Comparison of ENCODE assay signal across 8 mouse cellular contexts in the genomic region with DNA sequence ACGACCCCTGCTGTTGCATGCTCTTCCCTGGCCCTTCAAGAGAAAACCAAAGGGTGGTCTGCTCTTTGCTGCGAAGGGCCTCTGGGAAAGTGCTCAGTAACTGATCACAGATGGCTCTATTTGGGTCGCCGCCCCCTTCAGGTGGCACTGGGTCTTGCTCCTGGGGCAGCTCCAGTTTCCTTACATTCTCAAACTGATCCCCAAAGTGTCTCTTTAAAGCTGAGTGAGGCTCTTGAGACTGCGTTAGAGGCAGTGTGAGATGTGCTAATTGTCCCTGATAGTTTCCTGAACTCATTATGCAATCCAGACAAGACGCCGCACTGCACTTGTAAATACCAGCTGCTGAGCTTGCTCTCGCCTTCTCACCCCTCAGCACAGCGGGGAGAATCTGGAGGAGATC. TPM values are rescaled to one million over a fixed set of nuclear protein-coding genes. Genes with fewer than 3 reads are reported as not detected.
A peak's percentile ranks its signal among the peaks of the same experiment; 100 is the strongest.
DNase-seq lines count a peak whose midpoint lies in the region; ATAC-seq and TF ChIP-seq lines count a peak whose summit lies in the region.

No protein-coding gene starts in this region.

- peaks cover 58% of the 10 kb centered on the region for H3K36me3 ChIP-seq in kidney, embryonic 15.5 days
- peaks cover 77% of the 10 kb centered on the region for H3K36me3 ChIP-seq in ES-Bruce4 (ENCODE audit: control insufficient read depth, insufficient read depth, low read length, poor library complexity, severe bottlenecking)

- H3K27ac ChIP-seq in kidney, embryonic 15.5 days, result no peak overlapping the region
- peak overlapping the region; percentile 46; the same call in 1 of the 2 replicates for H3K27ac ChIP-seq in ES-Bruce4 (ENCODE audit: insufficient read depth, low read length)

- no peak for TF ChIP-seq EP300 in ES-Bruce4 (IDR thresholded peaks at IDR 0.05; ENCODE audit: insufficient read depth, low read depth, low read length)

- DNase-seq in kidney, postnatal 10 days, result peak; percentile 47
- DNase-seq in ZHBTc4 (ENCODE audit: low read depth, low spot score), result peak; percentile 61
- DNase-seq in spleen, postnatal 4 days (ENCODE audit: low spot score in 2 of 2), result no peak
- no peak for DNase-seq in cerebellum, adult 9-10 months
- DNase-seq in cerebellum, adult 8-10 months, result no peak

- ATAC-seq in kidney, embryonic 15.5 days (replicated peaks; ENCODE audit: low FRiP score), result no peak
- peak; percentile 50 for ATAC-seq in granulocyte monocyte progenitor cell, adult 5-6 weeks (replicated peaks; ENCODE audit: poor library complexity, severe bottlenecking)

- no peak overlapping the region for H3K4me2 ChIP-seq in kidney, embryonic 15.5 days

- H3K27me3 ChIP-seq in kidney, embryonic 15.5 days, result no peaks in the 10 kb centered on the region
- no peaks in the 10 kb centered on the region for H3K27me3 ChIP-seq in ES-Bruce4 (ENCODE audit: control insufficient read depth, insufficient read depth, low read length, poor library complexity, severe bottlenecking)

- no peak for TF ChIP-seq POLR2A in ES-Bruce4 (IDR thresholded peaks at IDR 0.05; ENCODE audit: insufficient read depth, low read length)

- H3K9ac ChIP-seq in kidney, embryonic 15.5 days, result no peak overlapping the region
- H3K9ac ChIP-seq in ES-Bruce4 (ENCODE audit: low read depth, poor library complexity, severe bottlenecking), result no peak overlapping the region; the same call in 1 of the 2 replicates

- TF ChIP-seq CTCF in ES-Bruce4 (IDR thresholded peaks at IDR 0.05; ENCODE audit: low read depth, low read length), result peak; percentile 37

- no peak overlapping the region for H3K4me3 ChIP-seq in kidney, embryonic 15.5 days (replicated peaks)
- no peak overlapping the region for H3K4me3 ChIP-seq in ES-Bruce4 (ENCODE audit: low read depth, low read length)

- peaks cover 14% of the 10 kb centered on the region for H3K4me1 ChIP-seq in kidney, embryonic 15.5 days
- H3K4me1 ChIP-seq in ES-Bruce4 (ENCODE audit: control insufficient read depth, insufficient read depth, low read length), result peaks cover 7% of the 10 kb centered on the region

- WGBS in kidney, embryonic 15.5 days, result 43% methylated on average over 9 of the region's 9 CpGs

- no peaks in the 10 kb centered on the region for H3K9me3 ChIP-seq in kidney, embryonic 15.5 days (replicated peaks)
- H3K9me3 ChIP-seq in ES-Bruce4 (replicated peaks; ENCODE audit: control insufficient read depth, insufficient read depth, low read length, poor library complexity, severe bottlenecking), result no peaks in the 10 kb centered on the region

RNA-seq across cellular contexts. Expression of a gene that starts 8.8 kb away (rescaled TPM):
- 18.1 and 22.2 TPM in 2 replicates for polyA plus RNA-seq in kidney, embryonic 15.5 days (2015; fragmentation: Nextera tagmentation; extraction: Ambion mirVana)
- 32.5 and 34.0 TPM in 2 replicates for polyA plus RNA-seq in ES-Bruce4 (2011; ENCODE audit: insufficient read depth, insufficient read length, low read depth, missing spikeins)
- total RNA-seq in granulocyte monocyte progenitor cell, adult 5-6 weeks (2014; fragmentation: Nextera tagmentation), result 26.7 and 28.6 TPM in 2 replicates
- 5.6 and 8.6 TPM in 2 replicates for total RNA-seq in granulocyte monocyte progenitor cell, adult 5-6 weeks (2017)

RNA-seq across cellular contexts. Expression of a gene that starts 11.0 kb away (rescaled TPM):
- 0.10 and 0.13 TPM in 2 replicates for polyA plus RNA-seq in kidney, embryonic 15.5 days (2015; fragmentation: Nextera tagmentation; extraction: Ambion mirVana)
- 0.70 and 2.3 TPM in 2 replicates for polyA plus RNA-seq in ES-Bruce4 (2011; ENCODE audit: insufficient read depth, insufficient read length, low read depth, missing spikeins)
- total RNA-seq in granulocyte monocyte progenitor cell, adult 5-6 weeks (2014; fragmentation: Nextera tagmentation), result 1.1 and 3.4 TPM in 2 replicates
- 0.17 and 0.31 TPM in 2 replicates for total RNA-seq in granulocyte monocyte progenitor cell, adult 5-6 weeks (2017)

RNA-seq across cellular contexts. Expression of a gene that starts 27.2 kb away (rescaled TPM):
- polyA plus RNA-seq in kidney, embryonic 15.5 days (2015; fragmentation: Nextera tagmentation; extraction: Ambion mirVana), result 48.9 and 57.9 TPM in 2 replicates
- 19.7 and 20.0 TPM in 2 replicates for polyA plus RNA-seq in ES-Bruce4 (2011; ENCODE audit: insufficient read depth, insufficient read length, low read depth, missing spikeins)
- 22.7 and 34.6 TPM in 2 replicates for total RNA-seq in granulocyte monocyte progenitor cell, adult 5-6 weeks (2014; fragmentation: Nextera tagmentation)
- 17.2 and 32.6 TPM in 2 replicates for total RNA-seq in granulocyte monocyte progenitor cell, adult 5-6 weeks (2017)

RNA-seq across cellular contexts. Expression of a gene that starts 27.5 kb away (rescaled TPM):
- polyA plus RNA-seq in kidney, embryonic 15.5 days (2015; fragmentation: Nextera tagmentation; extraction: Ambion mirVana), result 47.4 and 48.4 TPM in 2 replicates
- polyA plus RNA-seq in ES-Bruce4 (2011; ENCODE audit: insufficient read depth, insufficient read length, low read depth, missing spikeins), result 41.2 and 42.4 TPM in 2 replicates
- 28.5 and 33.5 TPM in 2 replicates for total RNA-seq in granulocyte monocyte progenitor cell, adult 5-6 weeks (2014; fragmentation: Nextera tagmentation)
- total RNA-seq in granulocyte monocyte progenitor cell, adult 5-6 weeks (2017), result 15.8 and 26.3 TPM in 2 replicates

RNA-seq across cellular contexts. Expression of a gene that starts 38.9 kb away (rescaled TPM):
- 12.3 and 14.0 TPM in 2 replicates for polyA plus RNA-seq in kidney, embryonic 15.5 days (2015; fragmentation: Nextera tagmentation; extraction: Ambion mirVana)
- polyA plus RNA-seq in ES-Bruce4 (2011; ENCODE audit: insufficient read depth, insufficient read length, low read depth, missing spikeins), result 44.3 and 50.3 TPM in 2 replicates
- 20.0 and 28.7 TPM in 2 replicates for total RNA-seq in granulocyte monocyte progenitor cell, adult 5-6 weeks (2014; fragmentation: Nextera tagmentation)
- total RNA-seq in granulocyte monocyte progenitor cell, adult 5-6 weeks (2017), result 20.0 and 27.1 TPM in 2 replicates

Comparison
In these comparisons a context has a peak if more than half of its experiments do, and no peak if none do; other contexts are left out.
1. DNase-seq: peak in kidney, postnatal 10 days (single experiment) and ZHBTc4 (single experiment); none in spleen, postnatal 4 days (0 of 2), cerebellum, adult 9-10 months (single experiment) and cerebellum, adult 8-10 months (single experiment).